In genomic region chr6:90715245-90715905, GRCm38 (mm10) we compare ENCODE assay signal across 9 mouse cellular contexts.
DNase-seq lines count a peak whose midpoint lies in the region; ATAC-seq lines count a peak whose summit lies in the region.
"Had no signal": no experiment of that assay in that cellular context is flagged by ENCODE, and none has a peak within 500 bp of the region (broad histone marks: within the 10 kb centered on the region; RNA-seq: fewer than 3 reads in every experiment).

No protein-coding gene starts in this region.

- peak overlapping the region; percentile 84 for H3K4me2 ChIP-seq in kidney, embryonic 16.5 days (replicated peaks; ENCODE audit: low read depth, low read length)
- H3K4me2 ChIP-seq in hindbrain, embryonic 12.5 days (replicated peaks): peak overlapping the region; percentile 89
- peak overlapping the region; percentile 92 for H3K4me2 ChIP-seq in midbrain, embryonic 12.5 days (replicated peaks)

- peak overlapping the region; percentile 88 for H3K27ac ChIP-seq in kidney, embryonic 16.5 days (ENCODE audit: low read length)
- H3K27ac ChIP-seq in brown adipose tissue, adult 24 weeks (replicated peaks; ENCODE audit: low read depth, low read length): peak overlapping the region; percentile 79
- peak overlapping the region; percentile 64 for H3K27ac ChIP-seq in hindbrain, embryonic 12.5 days
- H3K27ac ChIP-seq in midbrain, embryonic 12.5 days (replicated peaks): peak overlapping the region; percentile 75

- H3K36me3 ChIP-seq in kidney, embryonic 16.5 days (ENCODE audit: insufficient read depth, low read length): no peaks in the 10 kb centered on the region
- H3K36me3 ChIP-seq in hindbrain, embryonic 12.5 days: no peaks in the 10 kb centered on the region
- no peaks in the 10 kb centered on the region for H3K36me3 ChIP-seq in midbrain, embryonic 12.5 days

- 37% methylated on average over 4 of the region's 4 CpGs for WGBS in kidney, embryonic 16.5 days
- WGBS in hindbrain, embryonic 12.5 days: 47% methylated on average over 4 of the region's 4 CpGs
- 55% methylated on average over 4 of the region's 4 CpGs for WGBS in midbrain, embryonic 12.5 days

- H3K9me3 ChIP-seq in kidney, embryonic 16.5 days (ENCODE audit: low read length): no peaks in the 10 kb centered on the region
- H3K9me3 ChIP-seq in hindbrain, embryonic 12.5 days (replicated peaks): no peaks in the 10 kb centered on the region
- H3K9me3 ChIP-seq in midbrain, embryonic 12.5 days: no peaks in the 10 kb centered on the region

- DNase-seq in kidney, postnatal 36 days: no peak
- no peak for DNase-seq in left cerebral cortex, adult 9 months (ENCODE audit: low spot score in 2 of 2)
- no peak for DNase-seq in thymus, postnatal 14 days

- ATAC-seq in kidney, embryonic 16.5 days (ENCODE audit: low FRiP score, low TSS enrichment): no peak
- ATAC-seq in hindbrain, embryonic 12.5 days (ENCODE audit: low FRiP score): peak; percentile 46; the same call in 1 of the 2 replicates
- peak; percentile 66 for ATAC-seq in midbrain, embryonic 12.5 days (ENCODE audit: low FRiP score, low read depth)
- ATAC-seq in inflammation-experienced regulatory T-cells, adult 6 months: no peak

- H3K9ac ChIP-seq in kidney, embryonic 16.5 days (replicated peaks; ENCODE audit: low read length): peak overlapping the region; percentile 90
- peak overlapping the region; percentile 77 for H3K9ac ChIP-seq in hindbrain, embryonic 12.5 days
- peak overlapping the region; percentile 77 for H3K9ac ChIP-seq in midbrain, embryonic 12.5 days (replicated peaks)

- peaks cover 78% of the 10 kb centered on the region for H3K4me1 ChIP-seq in kidney, embryonic 16.5 days (ENCODE audit: insufficient read depth, low read length)
- peaks cover 71% of the 10 kb centered on the region for H3K4me1 ChIP-seq in brown adipose tissue, adult 24 weeks (ENCODE audit: control insufficient read depth, insufficient read depth, insufficient read length, low read length)
- peaks cover 65% of the 10 kb centered on the region for H3K4me1 ChIP-seq in hindbrain, embryonic 12.5 days
- H3K4me1 ChIP-seq in midbrain, embryonic 12.5 days: peaks cover 71% of the 10 kb centered on the region

- H3K4me3 ChIP-seq in kidney, embryonic 16.5 days (ENCODE audit: low read length): peak overlapping the region; percentile 80
- peak overlapping the region; percentile 74 for H3K4me3 ChIP-seq in brown adipose tissue, adult 24 weeks (ENCODE audit: insufficient read depth, low read depth, low read length)
- H3K4me3 ChIP-seq in hindbrain, embryonic 12.5 days: peak overlapping the region; percentile 57
- peak overlapping the region; percentile 68 for H3K4me3 ChIP-seq in midbrain, embryonic 12.5 days

- H3K27me3 ChIP-seq in kidney, embryonic 16.5 days (ENCODE audit: insufficient read depth, low read length): no peaks in the 10 kb centered on the region
- no peaks in the 10 kb centered on the region for H3K27me3 ChIP-seq in hindbrain, embryonic 12.5 days
- H3K27me3 ChIP-seq in midbrain, embryonic 12.5 days: no peaks in the 10 kb centered on the region
- H3K27me3 ChIP-seq: Patski had no signal

Comparison
In these comparisons a context has a peak if more than half of its experiments do, and no peak if none do; other contexts are left out.
1. ATAC-seq: peak in hindbrain, embryonic 12.5 days (single experiment) and midbrain, embryonic 12.5 days (single experiment); none in kidney, embryonic 16.5 days (single experiment) and inflammation-experienced regulatory T-cells, adult 6 months (single experiment).
2. Peak in every context shown above with its lines, with median percentiles within 50 percentile points of each other: H3K27ac ChIP-seq, H3K4me2 ChIP-seq, H3K4me3 ChIP-seq and H3K9ac ChIP-seq.